Mouse (Mus musculus): ENCODE results near the gene Taf3.

DNA sequence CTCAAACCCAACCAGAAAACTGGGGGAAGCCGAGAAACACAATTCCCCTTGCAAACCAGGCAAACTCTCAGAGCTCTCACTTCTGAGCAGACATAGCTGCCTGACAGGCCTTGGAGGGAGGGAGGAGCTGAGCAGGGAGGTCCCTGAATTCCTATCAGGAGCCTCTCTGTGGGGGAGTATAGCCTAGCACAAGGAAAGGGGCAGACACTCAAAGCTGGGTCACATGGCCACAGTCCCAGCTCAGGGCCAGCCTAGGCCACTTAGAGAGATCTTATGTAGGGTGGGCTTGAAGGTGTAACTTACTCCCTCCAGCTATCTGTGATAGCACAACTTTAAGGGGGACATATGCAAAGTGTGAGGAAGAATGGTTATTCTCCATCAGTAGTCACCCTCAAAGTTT lies 112.4 kb downstream of the Taf3 start:
- no peak for TF ChIP-seq CTCF (IDR thresholded peaks at IDR 0.05; ENCODE audit: borderline replicate concordance, insufficient read depth, low read depth, low read length)
- no peak for TF ChIP-seq POLR2A (IDR thresholded peaks at IDR 0.05; ENCODE audit: borderline replicate concordance, insufficient read depth, low read length)

All from cerebellum, adult 2 months (tissue).